Mouse (Mus musculus): ENCODE data around the gene Etl4. TPM values are rescaled to one million over a fixed set of nuclear protein-coding genes. Genes with fewer than 3 reads are reported as not detected.
"Not testable (repeated sequence)": the region's sequence is repeated elsewhere in the genome, so short reads cannot be mapped to it uniquely, and the experiment has no call there.

Gene Etl4
- total RNA-seq, 2 experiments from 2014 or later: 127 to 141 TPM

DNA sequence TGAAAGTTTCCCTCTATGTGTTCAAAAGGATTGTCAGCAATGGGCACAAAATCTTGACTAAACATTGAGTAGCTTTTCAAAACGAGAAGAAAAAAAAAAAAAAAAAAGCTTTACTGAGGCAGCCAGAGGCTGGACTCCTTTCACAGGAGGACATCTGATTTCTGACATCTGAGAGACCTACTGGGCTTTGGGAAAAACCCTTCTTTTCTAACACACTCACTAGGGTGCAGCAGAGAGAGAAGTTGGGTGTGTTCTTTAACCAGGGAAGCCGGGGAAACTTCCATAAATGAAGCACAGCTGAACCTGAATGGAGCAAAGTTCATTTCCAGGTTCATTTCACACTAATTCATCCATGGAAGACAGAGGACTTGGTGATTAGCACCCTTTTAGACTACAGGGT, 222.2 kb downstream of the Etl4 start:
- intact Hi-C loops (cut with DNase I): no loop called here
- DNase-seq (ENCODE audit: low spot score in 2 of 2): no peak

DNA sequence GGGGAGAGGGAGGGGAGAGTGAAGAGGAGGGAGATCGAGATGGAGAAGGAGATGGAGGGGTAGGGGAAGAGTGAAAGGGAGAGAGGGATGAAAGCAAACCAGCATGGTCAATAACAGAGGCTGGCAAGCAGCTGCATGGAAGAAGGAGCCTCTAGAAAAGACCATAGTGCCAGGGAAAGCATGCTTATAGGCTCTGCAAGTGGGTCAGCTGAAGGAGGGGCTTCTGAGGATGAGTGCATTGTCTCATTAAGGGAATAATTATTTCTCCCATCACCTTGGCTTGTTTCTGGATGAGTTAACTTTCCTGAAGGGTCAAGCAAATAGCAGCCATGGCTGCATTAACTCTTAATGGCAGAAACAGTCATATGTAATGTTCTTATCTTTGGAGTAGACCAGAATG, 228.8 kb downstream of the Etl4 start:
- intact Hi-C loops (cut with DNase I): no loop called here
- DNase-seq (ENCODE audit: low spot score in 2 of 2): no peak

DNA sequence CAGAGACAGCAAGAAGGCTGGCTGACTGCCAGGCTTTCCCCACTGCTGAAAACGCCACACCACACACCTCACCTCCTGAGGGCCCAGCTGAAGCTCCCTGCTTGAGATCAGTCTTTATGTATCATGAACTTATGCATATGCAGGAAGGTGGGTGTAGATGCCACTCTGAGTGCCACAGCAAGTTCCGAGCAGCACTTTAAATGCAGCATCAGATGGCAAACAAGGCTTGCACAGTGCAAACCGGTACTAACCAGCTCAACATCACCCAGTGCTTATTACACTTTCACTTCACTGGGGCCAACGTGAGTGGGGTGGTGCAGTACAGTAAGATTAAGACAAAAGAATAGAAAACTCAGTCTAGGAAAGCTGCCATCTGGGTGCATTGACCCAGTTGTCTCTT, 235.8 kb downstream of the Etl4 start:
- intact Hi-C loops (cut with DNase I): no loop called here
- peak; percentile 6 to 46 for DNase-seq (ENCODE audit: low spot score in 2 of 2)

DNA sequence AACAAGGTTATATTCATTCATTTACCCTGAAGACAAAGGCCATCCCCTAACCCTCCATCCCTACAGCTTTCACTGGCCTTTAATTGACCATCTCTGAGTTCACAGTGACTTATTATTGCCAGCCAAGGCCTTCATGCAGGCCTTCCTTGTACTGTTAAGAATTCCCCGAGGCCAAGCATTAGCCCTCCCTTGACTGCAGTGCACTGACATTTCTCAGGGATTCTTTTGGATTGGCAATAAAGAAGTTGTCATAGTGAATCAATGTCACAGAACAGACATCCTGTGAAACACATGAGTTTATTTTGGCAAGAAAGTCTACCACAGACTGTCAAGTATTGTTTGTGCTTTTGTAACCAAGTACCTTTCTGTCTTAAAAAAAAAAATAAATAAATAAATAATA, 257.5 kb downstream of the Etl4 start:
- no peak for DNase-seq (ENCODE audit: low spot score in 2 of 2)
- intact Hi-C loops (cut with DNase I): no loop called here

DNA sequence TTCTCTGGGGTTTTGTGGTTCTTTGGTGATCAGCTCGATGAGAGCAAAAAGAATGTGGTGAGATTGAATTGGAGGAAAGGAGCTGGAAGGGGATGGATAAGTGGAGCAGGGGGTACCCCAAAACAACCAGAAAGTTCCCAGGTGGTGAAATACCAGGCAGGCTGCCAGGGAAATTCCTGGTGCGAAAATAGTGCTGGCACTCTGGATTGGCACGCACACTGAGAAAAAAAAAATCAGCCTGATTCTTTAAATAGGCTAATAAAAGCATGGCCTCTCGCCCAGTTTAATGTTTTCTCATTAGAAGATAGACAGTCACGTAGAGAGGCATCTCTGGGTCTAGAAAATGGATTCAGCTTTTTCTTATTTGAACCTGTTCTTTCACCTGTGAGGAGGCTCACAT, 258.0 kb downstream of the Etl4 start:
- intact Hi-C loops (cut with DNase I): no loop called here
- DNase-seq (ENCODE audit: low spot score in 2 of 2): peak in 1 of 2 experiments; percentile 11

DNA sequence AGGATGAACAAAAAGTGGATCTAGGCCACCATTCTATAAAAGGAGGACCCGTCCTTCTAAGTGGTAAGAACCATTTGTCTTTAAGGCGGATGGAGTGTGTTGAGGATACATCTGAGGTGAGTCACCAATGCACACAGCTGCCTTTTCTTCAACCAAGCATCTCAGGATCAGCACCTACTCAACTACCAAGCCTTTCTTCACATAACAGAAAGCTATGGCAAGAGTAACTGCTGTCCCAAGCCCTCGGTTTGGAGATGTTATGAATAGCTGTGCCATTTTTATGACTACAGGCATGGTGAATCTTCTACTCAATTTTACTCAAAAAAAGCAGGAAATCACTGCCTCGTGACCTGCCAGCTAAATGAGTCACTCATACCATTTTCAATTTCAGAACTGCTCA, 258.6 kb downstream of the Etl4 start:
- DNase-seq (ENCODE audit: low spot score in 2 of 2): no peak
- intact Hi-C loops (cut with DNase I): no loop called here

DNA sequence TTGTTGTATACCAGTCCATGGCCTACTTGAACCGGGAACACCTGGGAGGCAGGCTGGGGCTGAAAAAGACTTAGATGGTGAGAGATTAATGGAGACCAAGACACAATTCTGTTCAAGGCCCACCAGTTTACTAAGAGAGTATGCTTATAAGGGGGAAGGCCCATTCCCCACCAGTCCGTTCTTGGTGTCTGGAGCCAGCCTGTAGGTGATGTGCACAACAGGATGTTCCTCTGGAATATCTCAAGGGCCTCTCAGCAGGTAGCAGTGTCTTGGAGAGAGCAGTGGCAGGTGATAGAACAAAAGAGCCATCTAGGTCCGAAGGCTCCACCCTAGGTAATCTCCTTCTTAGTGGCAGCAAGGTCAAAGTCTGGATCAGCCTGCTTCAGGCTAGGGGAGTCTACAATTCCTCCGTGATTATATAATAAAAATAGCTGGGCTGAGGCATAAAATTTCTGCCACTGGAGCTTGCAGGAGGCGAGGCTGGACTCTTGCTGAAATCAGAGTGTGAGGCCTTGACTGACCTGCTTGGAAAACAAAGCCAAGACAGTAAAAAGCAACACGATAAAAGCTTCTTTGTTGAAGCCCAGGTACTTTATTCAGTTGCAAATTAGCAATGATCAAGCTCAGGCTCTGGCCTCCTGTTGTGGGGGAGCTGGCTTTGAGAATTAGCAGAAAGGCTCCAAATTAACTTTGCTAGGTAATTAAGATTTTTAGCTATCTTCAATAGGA, 267.0 kb downstream of the Etl4 start:
- intact Hi-C loops (cut with DNase I); DNase-seq (ENCODE audit: low spot score in 2 of 2): not testable (repeated sequence)

DNA sequence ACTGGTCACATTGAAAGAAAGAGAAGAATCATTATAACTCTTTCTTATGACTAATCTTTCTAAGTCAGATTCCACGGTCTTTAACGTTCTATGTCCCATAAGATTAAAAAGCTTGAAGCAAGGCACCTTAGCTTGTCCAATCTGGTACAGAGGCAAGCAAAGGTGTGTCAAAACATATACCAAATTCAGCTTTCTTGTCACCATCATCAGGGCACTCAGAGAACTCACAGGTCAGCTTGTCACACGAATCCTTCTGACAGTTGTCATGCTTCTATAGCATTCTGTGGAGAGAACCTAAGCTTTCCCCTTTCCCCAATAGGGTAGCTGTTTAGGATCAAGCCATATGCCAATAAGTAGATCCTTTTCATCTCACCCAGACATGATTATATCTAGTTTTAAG, 267.7 kb downstream of the Etl4 start:
- DNase-seq (ENCODE audit: low spot score in 2 of 2); intact Hi-C loops (cut with DNase I): not testable (repeated sequence)

DNA sequence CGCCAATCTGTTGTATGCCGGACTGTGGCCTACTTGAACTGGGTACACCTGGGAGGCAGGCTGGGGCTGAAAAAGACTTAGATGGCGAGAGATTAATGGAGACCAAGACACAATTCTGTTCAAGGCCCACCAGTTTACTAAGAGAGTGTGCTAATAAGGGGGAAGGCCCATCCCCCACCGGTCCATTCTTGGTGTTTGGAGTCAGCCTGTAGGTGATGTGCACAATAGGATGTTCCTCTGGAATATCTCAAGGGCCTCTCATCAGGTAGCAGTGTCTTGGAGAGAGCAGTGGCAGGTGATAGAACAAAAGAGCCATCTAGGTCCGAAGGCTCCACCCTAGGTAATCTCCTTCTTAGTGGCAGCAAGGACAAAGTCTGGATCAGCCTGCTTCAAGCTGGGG, 271.0 kb downstream of the Etl4 start:
- intact Hi-C loops (cut with DNase I): not testable (repeated sequence)

DNA sequence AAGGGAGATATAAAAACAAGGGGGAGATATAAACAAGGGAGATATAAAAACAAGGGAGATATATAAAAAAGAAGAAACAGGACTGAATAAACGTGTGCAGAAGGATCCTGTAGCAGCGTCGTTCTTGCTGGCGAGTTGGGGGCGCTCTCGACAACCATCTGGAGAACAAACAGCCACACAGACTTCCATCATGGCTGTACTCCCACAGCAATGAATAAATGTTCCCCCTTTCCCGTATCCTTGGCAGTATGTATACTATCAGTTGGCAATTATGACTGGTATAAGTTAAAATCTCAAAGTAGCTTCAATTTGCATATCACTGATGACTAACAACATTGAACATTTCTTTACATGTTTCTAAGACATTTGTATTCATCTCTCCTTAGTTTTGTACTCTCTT, 277.6 kb downstream of the Etl4 start:
- DNase-seq (ENCODE audit: low spot score in 2 of 2); intact Hi-C loops (cut with DNase I): not testable (repeated sequence)

More for the DNA sequence above, 271.0 kb downstream of the Etl4 start:
- DNase-seq (ENCODE audit: low spot score in 2 of 2): not testable (repeated sequence)

DNA sequence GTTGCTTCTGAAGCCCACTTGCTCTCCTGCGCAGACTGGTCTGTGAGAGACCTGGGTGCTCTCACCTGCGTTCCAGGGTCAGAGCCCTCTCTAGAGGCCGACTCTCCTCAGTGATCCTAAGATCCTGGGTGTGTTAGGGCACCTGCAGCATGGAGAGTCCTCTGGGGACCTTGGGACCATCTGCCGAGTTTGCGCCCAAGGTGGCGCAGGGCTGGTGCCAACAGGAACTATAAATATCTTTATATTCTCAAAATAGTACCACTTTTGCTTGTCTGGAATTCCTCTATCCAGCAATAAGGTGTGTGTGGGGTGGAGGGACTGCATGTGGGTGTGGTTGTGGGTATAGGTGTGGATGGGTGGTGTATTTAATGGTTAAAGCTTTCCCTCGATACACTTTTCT, 293.4 kb downstream of the Etl4 start:
- DNase-seq (ENCODE audit: low spot score in 2 of 2): no peak
- intact Hi-C loops (cut with DNase I): no loop called here

DNA sequence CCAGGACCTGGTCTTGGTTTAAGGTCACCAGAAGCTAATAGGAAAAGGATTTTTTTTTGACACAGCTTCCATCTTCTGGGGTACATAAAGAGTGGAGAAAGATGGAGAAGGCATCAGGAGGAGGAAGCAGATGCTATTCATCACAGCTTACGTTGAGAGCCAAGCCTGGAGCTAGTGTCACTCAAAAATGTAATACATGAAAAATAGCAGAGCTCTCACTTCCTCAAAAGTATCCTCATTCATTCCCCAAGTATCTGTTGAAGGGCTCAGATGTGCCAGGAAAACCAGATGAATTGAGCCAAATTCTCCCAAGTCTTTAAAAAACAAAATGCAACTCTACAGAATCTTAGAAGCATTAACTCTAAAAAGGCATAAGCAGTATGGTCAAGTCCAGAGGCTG, 297.1 kb downstream of the Etl4 start:
- intact Hi-C loops (cut with DNase I): no loop called here
- peak in 1 of 2 experiments; percentile 8 for DNase-seq (ENCODE audit: low spot score in 2 of 2)

DNA sequence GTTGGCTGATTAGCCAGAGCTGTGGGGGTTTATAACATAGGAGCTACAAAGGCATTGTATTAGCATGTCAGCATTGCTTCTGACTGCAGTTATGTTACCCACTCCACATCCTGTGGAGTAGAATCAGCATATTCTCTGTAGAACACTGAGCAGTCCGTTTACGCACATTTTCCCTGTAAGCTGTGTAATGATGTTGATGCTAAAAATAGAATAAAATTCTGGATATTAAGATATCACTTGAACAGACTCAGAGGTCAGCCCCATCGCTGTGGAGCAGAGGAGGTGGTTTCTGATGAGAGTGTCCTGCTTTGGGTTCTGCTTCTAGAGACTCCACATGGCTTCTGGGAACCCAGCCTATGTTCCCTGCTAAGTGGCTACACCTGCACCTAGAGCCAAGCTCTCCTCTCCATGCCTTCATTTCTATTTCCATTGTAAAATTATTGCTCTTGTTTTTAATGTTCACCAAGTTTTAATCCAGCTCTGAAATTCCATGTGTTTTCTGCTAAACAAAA, 299.2 kb downstream of the Etl4 start:
- intact Hi-C loops (cut with DNase I): no loop called here

DNA sequence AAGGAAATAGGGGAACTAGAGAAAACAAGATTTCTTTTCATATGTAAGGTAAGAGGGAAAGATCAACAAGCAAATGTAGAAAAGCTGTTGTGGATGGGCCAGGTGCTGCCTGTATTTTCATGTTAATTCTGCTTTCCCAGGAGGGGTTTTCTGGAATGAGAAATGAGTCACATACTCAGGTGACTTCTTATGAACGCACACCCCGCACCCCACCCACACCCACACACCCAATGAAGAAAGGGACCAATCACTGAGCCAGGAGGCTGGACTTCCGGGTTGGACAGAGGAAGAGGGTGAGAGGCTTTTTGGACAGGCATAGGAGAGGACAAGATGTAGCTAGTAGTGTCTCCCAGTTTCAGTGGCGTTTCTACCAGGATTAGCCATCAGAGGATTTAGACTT, 299.8 kb downstream of the Etl4 start:
- intact Hi-C loops (cut with DNase I): no loop called here

More for the DNA sequence above, 299.2 kb downstream of the Etl4 start:
- no peak for DNase-seq (ENCODE audit: low spot score in 2 of 2)

DNA sequence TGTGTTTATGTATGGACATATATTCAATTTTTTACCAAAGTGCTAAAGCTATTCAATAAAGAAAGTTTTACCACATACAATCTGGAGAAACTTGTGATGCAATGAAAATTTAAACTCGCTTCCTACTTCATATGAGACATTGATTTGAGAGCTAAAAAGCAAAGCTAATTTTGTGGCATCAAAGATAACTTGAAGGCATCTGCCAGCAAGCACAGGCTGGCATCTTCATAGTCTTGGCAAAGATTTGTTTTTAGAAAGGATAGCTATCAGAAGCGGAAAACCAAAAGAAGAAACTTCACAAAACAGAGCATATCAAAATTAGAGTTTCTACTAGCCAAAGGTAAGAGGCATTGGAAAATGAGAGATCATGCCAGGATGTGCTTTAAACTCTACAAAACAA, 306.7 kb downstream of the Etl4 start:
- peak in 1 of 2 experiments; percentile 51 for DNase-seq (ENCODE audit: low spot score in 2 of 2)
- intact Hi-C loops (cut with DNase I): no loop called here

More for the DNA sequence above, 299.8 kb downstream of the Etl4 start:
- DNase-seq (ENCODE audit: low spot score in 2 of 2): no peak

DNA sequence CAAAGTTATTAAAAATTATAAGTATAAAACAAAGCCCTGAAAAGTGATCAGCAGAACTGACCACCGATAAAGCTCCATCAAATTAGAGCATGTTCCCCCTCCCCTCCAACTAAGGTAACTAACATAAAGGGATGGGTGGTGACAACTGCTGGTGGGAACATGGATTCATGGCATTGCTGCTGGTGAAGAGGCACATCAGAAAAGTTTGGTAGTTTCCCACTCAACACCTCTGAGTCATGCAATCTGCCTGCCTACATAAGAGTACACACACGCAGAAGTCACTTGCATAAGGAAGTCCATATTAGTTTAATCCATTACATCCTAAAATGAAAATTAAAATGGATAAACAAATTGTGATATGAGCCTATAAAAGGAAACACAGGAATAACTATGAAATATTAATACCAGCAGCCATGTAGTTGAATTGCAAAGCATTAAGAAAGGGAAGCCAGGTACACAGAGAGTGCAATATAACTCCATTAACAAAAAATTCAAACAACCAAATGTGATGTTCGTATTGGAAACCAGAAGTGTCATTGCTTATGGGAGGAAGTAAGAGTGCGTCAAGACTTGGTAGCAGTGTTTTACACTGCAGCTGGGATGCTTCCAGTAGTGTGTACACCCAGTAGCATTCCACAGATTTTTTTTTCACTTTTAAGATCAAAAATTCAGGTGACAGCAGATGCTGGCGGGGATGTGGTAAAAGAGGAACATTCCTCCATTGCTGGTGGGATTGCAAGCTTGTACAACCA, 307.3 kb downstream of the Etl4 start:
- intact Hi-C loops (cut with DNase I): no loop called here
- peak; percentile 29 to 51 for DNase-seq (ENCODE audit: low spot score in 2 of 2)

DNA sequence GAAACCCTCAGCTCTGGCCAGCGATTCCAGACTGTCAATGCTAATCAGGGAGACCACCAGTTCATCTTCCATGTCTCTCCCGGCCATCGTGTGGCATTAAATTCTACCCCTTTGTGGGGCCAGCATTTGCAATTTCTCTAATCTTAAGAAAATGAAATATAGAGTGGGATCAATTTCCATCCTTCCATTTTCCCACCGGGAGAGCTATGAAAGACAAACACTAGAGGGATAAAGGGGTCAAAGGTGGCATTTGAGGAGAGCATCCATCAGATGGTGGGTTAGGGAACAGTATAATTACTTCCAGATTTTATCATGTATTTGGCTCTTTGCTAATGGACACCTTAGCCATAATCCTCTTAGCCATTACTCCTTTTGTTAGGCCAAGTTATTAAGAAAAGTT, 321.8 kb downstream of the Etl4 start:
- DNase-seq (ENCODE audit: low spot score in 2 of 2): no peak
- intact Hi-C loops (cut with DNase I): no loop called here

DNA sequence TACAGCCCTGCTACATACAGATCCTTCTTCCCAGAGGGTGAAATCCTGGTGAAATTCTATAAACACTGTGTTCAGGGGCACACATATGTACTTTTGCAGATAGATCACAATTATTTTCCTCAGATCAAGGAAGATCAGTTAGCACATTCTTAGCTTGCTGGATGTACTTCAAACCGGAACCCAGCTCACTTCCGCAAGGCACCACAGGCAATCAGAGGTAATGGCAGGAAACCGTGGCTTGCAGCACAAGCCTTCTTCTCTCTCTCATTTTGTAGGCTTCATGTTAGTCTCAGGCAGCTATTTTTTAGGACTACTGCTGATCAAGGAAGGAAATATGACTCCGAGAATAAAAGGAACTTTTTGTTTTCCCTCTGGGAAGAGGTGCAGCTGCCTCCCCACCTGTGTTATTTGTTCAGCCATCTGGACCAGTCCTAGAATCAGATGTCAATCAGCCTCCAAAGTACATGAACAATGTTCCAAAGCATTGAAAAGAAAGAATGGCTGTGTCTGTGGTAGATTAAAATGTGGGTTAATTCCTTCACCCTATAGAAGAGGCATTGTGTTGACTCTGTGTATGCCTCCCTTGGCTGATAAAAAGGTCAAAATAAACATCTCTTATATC, 338.6 kb downstream of the Etl4 start:
- DNase-seq (ENCODE audit: low spot score in 2 of 2): peak in 1 of 2 experiments; percentile 12
- intact Hi-C loops (cut with DNase I): no loop called here

DNA sequence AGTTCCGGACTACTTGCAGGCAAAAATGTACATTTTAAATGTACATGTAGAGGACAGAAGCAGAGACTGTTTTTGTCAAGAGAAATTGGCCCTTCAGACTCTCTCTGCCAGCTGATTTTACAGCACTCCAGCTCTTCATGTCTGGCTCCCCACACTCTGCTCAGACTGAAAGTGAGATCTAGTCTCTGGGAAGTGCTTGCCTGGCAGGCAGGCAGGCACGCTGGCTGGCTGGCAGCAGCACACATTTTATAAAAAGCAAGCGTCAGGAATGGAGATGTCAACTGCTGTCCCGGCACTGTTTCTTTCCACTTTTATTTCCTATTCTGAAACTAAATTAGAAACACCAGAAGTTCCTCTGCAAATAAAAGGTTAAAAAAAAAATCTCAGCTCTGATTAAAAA, 339.8 kb downstream of the Etl4 start:
- peak; percentile 63 to 68 for DNase-seq (ENCODE audit: low spot score in 2 of 2)
- intact Hi-C loops (cut with DNase I): no loop called here

DNA sequence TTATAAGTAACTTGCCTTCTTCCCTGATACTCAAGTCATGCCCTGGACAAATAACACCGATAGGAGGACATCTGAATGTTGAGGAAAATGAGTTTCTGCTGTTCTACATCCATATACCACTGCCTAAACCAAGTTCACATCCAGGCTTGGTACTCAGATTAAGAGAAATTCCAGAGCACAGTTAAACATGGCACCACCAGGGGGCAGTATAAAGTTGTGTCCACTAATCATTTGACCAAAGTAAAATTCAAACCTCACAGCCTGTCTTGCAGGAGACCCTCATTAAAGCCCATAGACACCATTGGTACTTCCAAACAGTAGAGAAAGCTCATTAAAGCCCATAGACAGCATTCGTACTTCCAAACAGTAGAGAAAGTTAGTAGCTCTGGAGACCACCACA, 366.5 kb downstream of the Etl4 start:
- peak; percentile 30 to 62 for DNase-seq (ENCODE audit: low spot score in 2 of 2)
- intact Hi-C loops (cut with DNase I): loop anchor here (5.0 to 10.0 kb wide), 2 partner anchors 216 to 389 kb away; no protein-coding TSS in a partner anchor

All from left cerebral cortex, postnatal 14 days (tissue).